Mouse (Mus musculus) midbrain, embryonic 14.5 days (tissue): ENCODE results near the gene Cggbp1. TPM values are rescaled to one million over a fixed set of nuclear protein-coding genes. Genes with fewer than 3 reads are reported as not detected.

Source experiments
- ATAC-seq: fragments of 200-750 bp; cut with Nextera tagmentation; 2 replicates; pipeline ENCODE4 v1.8.0; 2017; ENCODE audit warnings: moderate number of reproducible peaks, moderate library complexity; ENCODE audit not compliant: low FRiP score, low TSS enrichment
- DNase-seq: peaks from one replicate; pipeline ENCODE4 v3.0.0-alpha.2; 2015
- H3K27ac ChIP-seq: fragments of 300-500 bp; sonication (generic); replicated peaks from 2 replicates; pipeline ENCODE4 v1.5.1; 2014; ENCODE audit warnings: mild to moderate bottlenecking, low read depth, low read length, moderate library complexity
- H3K27me3 ChIP-seq: fragments of 300-500 bp; sonication (generic); 2 replicates; pipeline ENCODE4 v1.6.1; 2014; ENCODE audit warnings: low read length, control low read depth, mixed read lengths; ENCODE audit not compliant: control insufficient read depth, insufficient read depth
- H3K36me3 ChIP-seq: fragments of 300-500 bp; sonication (generic); 2 replicates; pipeline ENCODE4 v1.6.1; 2014; ENCODE audit warnings: low read length, control low read depth; ENCODE audit not compliant: control insufficient read depth, insufficient read depth
- H3K4me1 ChIP-seq: fragments of 300-500 bp; sonication (generic); 2 replicates; pipeline ENCODE4 v1.6.1; 2014; ENCODE audit warnings: mild to moderate bottlenecking, antibody characterized with exemption, low read length, control low read depth; ENCODE audit not compliant: control insufficient read depth, insufficient read depth
- H3K4me2 ChIP-seq: fragments of 300-500 bp; sonication (generic); 2 replicates; pipeline ENCODE4 v1.6.1; 2014; ENCODE audit warnings: mild to moderate bottlenecking, low read length, moderate library complexity
- H3K4me3 ChIP-seq: fragments of 300-500 bp; sonication (generic); replicated peaks from 2 replicates; pipeline ENCODE4 v1.5.1; 2014; ENCODE audit warnings: low read depth, low read length
- H3K9ac ChIP-seq: fragments of 300-500 bp; sonication (generic); replicated peaks from 2 replicates; pipeline ENCODE4 v1.6.1; 2014; ENCODE audit warnings: mild to moderate bottlenecking, low read length, moderate library complexity
- H3K9me3 ChIP-seq: fragments of 300-500 bp; sonication (generic); 2 replicates; pipeline ENCODE4 v1.6.1; 2016; ENCODE audit warnings: low read length, control low read depth, mixed read lengths; ENCODE audit not compliant: control insufficient read depth
- WGBS: fragments of 180-500 bp; shearing (Covaris S2); extraction: QIAGEN DNeasy Blood & Tissue Kit; methylation state at CpG from one replicate; pipeline ENCODE4 v1.1.7; 2014; 5-methylcytosine and 5-hydroxymethylcytosine counted together
- polyA plus RNA-seq: library from polyadenylated mRNA; unstranded; fragments of >200 nt; fragmentation: Nextera tagmentation; extraction: Ambion mirVana; gene quantifications from 2 replicates; pipeline ENCODE4 v1.2.1, GENCODE M21; 2014

The Cggbp1 gene
- polyA plus RNA-seq, 1 experiment from 2014 or later, result 106 TPM

- H3K4me3 ChIP-seq, result no peak overlapping the region
- H3K27ac ChIP-seq, result no peak overlapping the region
- DNase-seq (no peak), ATAC-seq (no peak)
- 86% methylated on average over 3 of the region's 3 CpGs for WGBS
- H3K27me3 ChIP-seq, result no peaks in the 10 kb centered on the region
- no peaks in the 10 kb centered on the region for H3K4me1 ChIP-seq
- no peaks in the 10 kb centered on the region for H3K36me3 ChIP-seq
- H3K9ac ChIP-seq, result no peak overlapping the region
- no peaks in the 10 kb centered on the region for H3K9me3 ChIP-seq
- H3K4me2 ChIP-seq, result no peak overlapping the region
Measured at GRCm38 (mm10) chr16:64877314-64877713, 25.5 kb downstream of the Cggbp1 start.

DNA sequence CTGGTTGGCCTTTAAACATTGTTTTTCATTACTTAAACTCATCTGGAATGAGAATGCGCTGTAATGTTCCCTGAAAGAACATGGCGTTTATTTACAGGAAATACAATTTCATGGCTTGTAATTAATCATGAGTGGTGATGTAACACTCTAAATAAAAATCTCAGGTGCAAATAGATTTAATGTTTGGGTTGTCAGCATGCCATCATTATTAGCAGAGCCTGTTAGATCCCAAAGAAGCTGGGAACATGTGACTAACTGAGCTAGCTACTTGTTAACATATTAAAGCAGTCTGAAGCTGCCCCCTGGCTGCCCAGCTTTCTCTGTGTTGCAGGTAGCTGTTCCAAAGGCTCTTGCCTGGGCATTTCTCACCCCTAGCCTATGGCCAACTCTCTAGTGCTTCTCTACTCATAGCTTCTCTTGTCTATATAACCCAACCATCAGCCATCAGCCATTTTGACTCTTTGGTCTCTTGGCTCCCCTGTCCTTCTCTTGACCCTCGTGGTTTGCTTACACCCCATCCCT, 26.9 kb downstream of the Cggbp1 start:
- DNase-seq, result no peak
- 93% methylated on average over 3 of the region's 3 CpGs for WGBS
- no peaks in the 10 kb centered on the region for H3K36me3 ChIP-seq
- no peaks in the 10 kb centered on the region for H3K9me3 ChIP-seq
- no peak overlapping the region for H3K4me2 ChIP-seq
- no peaks in the 10 kb centered on the region for H3K27me3 ChIP-seq
- no peak for ATAC-seq
- no peak overlapping the region for H3K27ac ChIP-seq
- H3K4me3 ChIP-seq, result no peak overlapping the region
- H3K9ac ChIP-seq, result no peak overlapping the region
- H3K4me1 ChIP-seq, result no peaks in the 10 kb centered on the region

DNA sequence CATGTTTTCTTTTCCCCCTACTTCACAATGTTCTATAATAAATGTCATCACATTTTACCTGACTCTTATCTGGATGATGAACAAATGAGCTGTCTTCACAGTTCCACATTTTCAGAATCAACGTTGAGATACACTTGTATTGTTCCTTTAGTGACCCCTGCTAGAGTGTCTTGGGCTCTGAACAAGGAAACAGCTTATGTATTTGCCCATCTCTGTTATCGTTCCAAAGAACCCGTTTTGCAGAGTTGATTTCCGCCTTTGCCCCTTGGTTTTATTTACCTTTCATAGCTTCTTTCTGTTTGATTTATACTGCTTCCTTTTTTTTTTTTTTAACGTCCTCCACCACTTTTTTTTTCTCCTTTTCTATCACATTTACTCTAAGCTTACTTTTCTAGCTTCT, 27.9 kb downstream of the Cggbp1 start:
- Histone ChIP-seq H3K27me3 (no peaks in the 10 kb centered on the region), H3K4me3 (no peak overlapping the region), H3K4me1 (no peaks in the 10 kb centered on the region; the same call in 1 of the 2 replicates), H3K36me3 (no peaks in the 10 kb centered on the region), H3K27ac (no peak overlapping the region), H3K9me3 (no peaks in the 10 kb centered on the region), H3K4me2 (no peak overlapping the region), H3K9ac (no peak overlapping the region)
- DNase-seq (no peak), ATAC-seq (no peak)
- 87% methylated on average over 5 of the region's 5 CpGs for WGBS

DNA sequence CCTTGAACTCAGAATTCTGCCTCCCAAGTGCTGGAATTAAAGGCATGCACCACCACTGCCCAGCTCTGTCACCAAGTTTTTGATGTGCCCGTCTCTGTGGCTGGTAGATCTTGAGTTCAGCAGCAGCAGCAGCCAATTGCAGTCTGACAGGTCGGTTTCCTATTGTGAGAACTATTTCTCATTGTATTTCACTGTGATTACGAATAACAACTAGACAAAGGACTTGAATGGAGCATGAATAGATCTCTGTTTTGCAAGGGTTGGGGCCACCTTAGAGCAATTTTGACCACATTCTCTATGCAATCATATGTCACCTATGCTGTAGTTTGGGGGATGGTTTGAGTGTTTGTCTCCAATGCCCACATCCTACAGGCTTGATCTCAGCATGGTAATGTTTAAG, 29.2 kb downstream of the Cggbp1 start:
- H3K4me2 ChIP-seq, result no peak overlapping the region
- H3K27ac ChIP-seq, result no peak overlapping the region
- H3K4me3 ChIP-seq, result no peak overlapping the region
- DNase-seq, result no peak
- ATAC-seq, result no peak
- WGBS, result 77% methylated on average over 3 of the region's 3 CpGs
- H3K27me3 ChIP-seq, result no peaks in the 10 kb centered on the region
- no peaks in the 10 kb centered on the region for H3K9me3 ChIP-seq
- H3K36me3 ChIP-seq, result no peaks in the 10 kb centered on the region
- no peaks in the 10 kb centered on the region; the same call in 1 of the 2 replicates for H3K4me1 ChIP-seq
- no peak overlapping the region for H3K9ac ChIP-seq

- H3K4me3 ChIP-seq, result no peak overlapping the region
- DNase-seq (no peak), ATAC-seq (no peak)
- H3K9ac ChIP-seq, result no peak overlapping the region
- H3K9me3 ChIP-seq, result no peaks in the 10 kb centered on the region
- H3K27ac ChIP-seq, result no peak overlapping the region
- 82% methylated on average over 2 of the region's 2 CpGs for WGBS
- no peaks in the 10 kb centered on the region; the same call in 1 of the 2 replicates for H3K4me1 ChIP-seq
- H3K27me3 ChIP-seq, result no peaks in the 10 kb centered on the region
- H3K36me3 ChIP-seq, result no peaks in the 10 kb centered on the region
- H3K4me2 ChIP-seq, result no peak overlapping the region
Measured at GRCm38 (mm10) chr16:64881442-64881841, 29.6 kb downstream of the Cggbp1 start.

DNA sequence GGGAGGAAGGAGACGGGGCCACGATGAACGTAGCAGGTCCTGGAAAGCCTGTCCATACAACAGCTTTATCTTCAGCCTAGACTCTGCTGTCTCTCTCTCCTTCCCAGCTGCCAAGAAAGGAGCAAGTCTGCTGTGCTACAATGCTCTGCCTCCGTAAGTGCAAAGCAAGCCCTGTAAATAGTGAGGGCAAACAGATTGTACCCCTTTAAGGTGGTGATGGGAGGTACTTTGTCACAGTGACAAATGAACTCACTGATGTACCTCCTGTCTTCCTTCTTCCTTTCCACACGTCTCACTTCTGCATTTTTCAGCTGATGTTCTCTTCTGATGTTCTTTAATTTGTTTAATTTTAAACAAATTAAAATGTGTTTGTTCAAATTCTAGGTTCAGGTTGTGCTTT, 32.1 kb downstream of the Cggbp1 start:
- WGBS, result 82% methylated on average over 5 of the region's 5 CpGs
- no peak overlapping the region for H3K27ac ChIP-seq

DNA sequence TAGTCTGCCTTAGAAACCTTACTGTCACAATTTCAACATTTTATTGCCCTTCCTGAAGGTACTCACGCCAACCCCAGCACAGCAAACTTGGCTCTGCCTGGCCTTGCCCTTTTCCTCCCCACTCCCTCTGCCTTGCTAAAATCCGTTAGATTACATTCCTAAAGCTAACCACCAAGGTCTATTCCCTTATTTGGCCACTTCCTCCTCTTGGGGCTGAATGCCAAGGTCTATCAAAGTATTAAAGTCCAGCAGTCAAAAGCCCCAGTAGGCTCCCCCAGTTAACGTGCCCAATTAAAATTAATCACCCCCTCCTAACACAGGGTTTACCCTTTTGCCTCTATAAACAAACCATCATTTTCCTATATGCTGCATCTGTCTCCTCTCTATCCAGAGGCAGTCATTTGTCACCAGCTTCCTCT, 32.6 kb downstream of the Cggbp1 start:
- no peak overlapping the region for H3K9ac ChIP-seq
- H3K27ac ChIP-seq, result no peak overlapping the region
- no peak overlapping the region for H3K4me2 ChIP-seq
- H3K36me3 ChIP-seq, result no peaks in the 10 kb centered on the region
- H3K27me3 ChIP-seq, result no peaks in the 10 kb centered on the region
- no peak for ATAC-seq
- no peaks in the 10 kb centered on the region; the same call in 1 of the 2 replicates for H3K4me1 ChIP-seq
- WGBS, result 41% methylated on average over 3 of the region's 3 CpGs
- DNase-seq, result no peak
- no peak overlapping the region for H3K4me3 ChIP-seq
- H3K9me3 ChIP-seq, result no peaks in the 10 kb centered on the region

More for the DNA sequence above, 32.1 kb downstream of the Cggbp1 start:
- H3K4me3 ChIP-seq, result no peak overlapping the region
- H3K4me1 ChIP-seq, result no peaks in the 10 kb centered on the region; the same call in 1 of the 2 replicates
- no peaks in the 10 kb centered on the region for H3K9me3 ChIP-seq
- H3K36me3 ChIP-seq, result no peaks in the 10 kb centered on the region
- H3K9ac ChIP-seq, result no peak overlapping the region
- H3K27me3 ChIP-seq, result no peaks in the 10 kb centered on the region
- H3K4me2 ChIP-seq, result no peak overlapping the region
- DNase-seq, result no peak
- no peak for ATAC-seq

GRCm38 (mm10) chr16:64885142-64885541, 33.3 kb downstream of the Cggbp1 start:
- no peaks in the 10 kb centered on the region; the same call in 1 of the 2 replicates for H3K4me1 ChIP-seq
- H3K27ac ChIP-seq, result no peak overlapping the region
- H3K4me2 ChIP-seq, result no peak overlapping the region
- H3K27me3 ChIP-seq, result no peaks in the 10 kb centered on the region
- 16% methylated on average over 3 of the region's 3 CpGs for WGBS
- no peaks in the 10 kb centered on the region for H3K36me3 ChIP-seq
- DNase-seq (no peak), ATAC-seq (no peak)
- no peak overlapping the region for H3K9ac ChIP-seq
- no peak overlapping the region for H3K4me3 ChIP-seq
- H3K9me3 ChIP-seq, result no peaks in the 10 kb centered on the region

DNA sequence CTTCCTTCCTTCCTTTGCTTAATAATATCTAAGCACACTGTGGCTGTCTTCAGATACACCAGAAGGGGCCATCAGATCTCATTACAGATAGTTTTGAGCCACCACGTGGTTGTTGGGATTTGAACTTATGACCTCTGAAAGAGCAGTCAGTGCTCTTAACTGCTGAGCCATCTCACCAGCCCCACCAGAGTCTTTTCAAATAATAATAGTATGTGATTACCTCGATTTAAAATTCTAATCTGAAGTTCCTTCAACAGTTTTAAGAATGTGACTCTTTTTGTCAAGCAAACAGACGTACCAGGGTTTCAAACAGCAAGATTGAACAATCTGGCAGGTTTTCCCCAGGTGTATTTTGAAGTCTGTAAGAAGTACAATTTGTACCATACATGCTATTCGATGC, 33.8 kb downstream of the Cggbp1 start:
- Histone ChIP-seq H3K4me1 (no peaks in the 10 kb centered on the region; the same call in 1 of the 2 replicates), H3K27ac (no peak overlapping the region), H3K9me3 (no peaks in the 10 kb centered on the region), H3K27me3 (no peaks in the 10 kb centered on the region), H3K4me2 (no peak overlapping the region), H3K9ac (no peak overlapping the region), H3K36me3 (no peaks in the 10 kb centered on the region), H3K4me3 (no peak overlapping the region)
- no peak for DNase-seq
- WGBS, result 39% methylated on average over 4 of the region's 4 CpGs
- no peak for ATAC-seq
